Mouse (Mus musculus) neural tube, embryonic 12.5 days (tissue): ENCODE measurements around the gene Hist1h2be. TPM values are rescaled to one million over a fixed set of nuclear protein-coding genes. Genes with fewer than 3 reads are reported as not detected.
"Not testable (repeated sequence)": the region's sequence is repeated elsewhere in the genome, so short reads cannot be mapped to it uniquely, and the experiment has no call there.

Experiments
- ATAC-seq: fragments of 200-750 bp; cut with Nextera tagmentation; 2 replicates; pipeline ENCODE4 v1.8.0; 2017; ENCODE audit warnings: low read depth, mild to moderate bottlenecking, moderate TSS enrichment, moderate library complexity; ENCODE audit not compliant: low FRiP score
- H3K27ac ChIP-seq: fragments of 300-500 bp; sonication (generic); 2 replicates; pipeline ENCODE4 v1.5.1; 2016
- H3K27me3 ChIP-seq: fragments of 300-500 bp; sonication (generic); replicated peaks from 2 replicates; pipeline ENCODE4 v1.6.1; 2016; ENCODE audit warnings: mild to moderate bottlenecking
- H3K36me3 ChIP-seq: fragments of 300-500 bp; sonication (generic); 2 replicates; pipeline ENCODE4 v1.6.1; 2016; ENCODE audit warnings: mild to moderate bottlenecking
- H3K4me1 ChIP-seq: fragments of 300-500 bp; sonication (generic); 2 replicates; pipeline ENCODE4 v1.6.1; 2016
- H3K4me2 ChIP-seq: fragments of 300-500 bp; sonication (generic); replicated peaks from 2 replicates; pipeline ENCODE4 v1.6.1; 2016; ENCODE audit warnings: mild to moderate bottlenecking
- H3K4me3 ChIP-seq: fragments of 300-500 bp; sonication (generic); 2 replicates; pipeline ENCODE4 v1.5.1; 2016
- H3K9ac ChIP-seq: fragments of 300-500 bp; sonication (generic); 2 replicates; pipeline ENCODE4 v1.6.1; 2016; ENCODE audit warnings: mild to moderate bottlenecking
- H3K9me3 ChIP-seq: fragments of 300-500 bp; sonication (generic); 2 replicates; pipeline ENCODE4 v1.6.1; 2016; ENCODE audit warnings: mild to moderate bottlenecking
- whole genome bisulfite sequencing: fragments of 180-500 bp; shearing (Covaris S2); methylation state at CpG from one replicate; pipeline ENCODE4 v1.1.7; 2016; 5-methylcytosine and 5-hydroxymethylcytosine counted together
- microRNA-seq: library from miRNA; unstranded; fragments of <30 nt; microRNA quantifications from one replicate; pipeline ENCODE4, GENCODE M21; 2017
- polyA plus RNA-seq: library from polyadenylated mRNA; unstranded; fragments of >200 nt; fragmentation: Nextera tagmentation; extraction: Ambion mirVana; gene quantifications from 2 replicates; pipeline ENCODE4 v1.2.1, GENCODE M21; 2016

Hist1h2be gene
- polyA plus RNA-seq, 1 experiment from 2014 or later: 1.9 TPM

- Histone ChIP-seq H3K9me3 (no peaks in the 10 kb centered on the region), H3K4me1 (peaks cover 22% of the 10 kb centered on the region), H3K9ac (peak overlapping the region; percentile 62), H3K27ac (no peak overlapping the region), H3K4me2 (peak overlapping the region; percentile 70), H3K4me3 (peak overlapping the region; percentile 31), H3K36me3 (no peaks in the 10 kb centered on the region), H3K27me3 (no peaks in the 10 kb centered on the region)
- 18% methylated on average over 7 of the region's 7 CpGs for WGBS
- no peak for ATAC-seq
These were observed 84.7 kb downstream of the Hist1h2be start for GRCm38 (mm10) chr13:23536076-23536822.

- not testable (repeated sequence) for H3K9me3 ChIP-seq, H3K36me3 ChIP-seq, H3K27me3 ChIP-seq
- peak within 1 kb of the TSS; percentile 70 for H3K4me2 ChIP-seq
- WGBS: under 1% methylated on average over 58 of the region's 62 CpGs
- peak within 1 kb of the TSS; percentile 64 for H3K27ac ChIP-seq
- H3K4me1 ChIP-seq: peaks cover 22% of the 10 kb centered on the region
- ATAC-seq: peak; percentile 86
- peak within 1 kb of the TSS; percentile 62 for H3K9ac ChIP-seq
- H3K4me3 ChIP-seq: peak within 1 kb of the TSS; percentile 46
These were observed 85.5 kb downstream of the Hist1h2be start, which contains the start of gene Hist1h3g for GRCm38 (mm10) chr13:23535137-23536075. Gene Hist1h3g, plus strand, starts transcription at chr13:23535422.

- peak overlapping the region; percentile 64 for H3K27ac ChIP-seq
- H3K9me3 ChIP-seq: no peaks in the 10 kb centered on the region
- no peaks in the 10 kb centered on the region for H3K27me3 ChIP-seq
- H3K4me1 ChIP-seq: peaks cover 22% of the 10 kb centered on the region
- no peaks in the 10 kb centered on the region for H3K36me3 ChIP-seq
- no peak for ATAC-seq
- peak overlapping the region; percentile 70 for H3K4me2 ChIP-seq
- WGBS: under 1% methylated on average over 15 of the region's 15 CpGs
- H3K4me3 ChIP-seq: peak overlapping the region; percentile 46
- peak overlapping the region; percentile 57 for H3K9ac ChIP-seq
These were observed 86.4 kb downstream of the Hist1h2be start for GRCm38 (mm10) chr13:23534368-23535131.

Small RNAs within 50 kb of the gene (microRNA-seq; reads per million reads assigned to microRNA genes)
- gene Gm44297: not detected
- not detected for gene Gm44359
- gene Gm44394: not detected

Other genes with a start within 250 kb of the Hist1h2be start
- 11.4 TPM in 2 replicates for gene Abt1, start 197.3 kb downstream of the Hist1h2be start, polyA plus RNA-seq
- not detected in 2 replicates for gene Btn1a1, start 155.2 kb downstream of the Hist1h2be start, polyA plus RNA-seq
- gene Btn2a2, start 132.3 kb downstream of the Hist1h2be start, polyA plus RNA-seq: 0.23 and 0.31 TPM in 2 replicates
- gene Hist1h4h, start 90.1 kb downstream of the Hist1h2be start, polyA plus RNA-seq: 4.6 and 6.6 TPM in 2 replicates
- 2.7 and 5.6 TPM in 2 replicates for gene Hist1h2af, start 87.2 kb downstream of the Hist1h2be start, polyA plus RNA-seq
- 3.0 and 5.4 TPM in 2 replicates for gene Hist1h3g, start 85.7 kb downstream of the Hist1h2be start, polyA plus RNA-seq
- gene Hist1h2bh, start 77.7 kb downstream of the Hist1h2be start, polyA plus RNA-seq: 0.63 TPM in 2 replicates
- 0.60 and 0.63 TPM in 2 replicates for gene Hist1h3f, start 77.1 kb downstream of the Hist1h2be start, polyA plus RNA-seq
- 0.79 and 1.00 TPM in 2 replicates for gene Hist1h4f, start 69.5 kb downstream of the Hist1h2be start, polyA plus RNA-seq
- 0.30 and 0.37 TPM in 2 replicates for gene Hist1h1d, start 67.9 kb downstream of the Hist1h2be start, polyA plus RNA-seq
- gene Hist1h3e, start 58.8 kb downstream of the Hist1h2be start, polyA plus RNA-seq: 5.1 and 7.4 TPM in 2 replicates
- gene Hist1h2ae, start 49.9 kb downstream of the Hist1h2be start, polyA plus RNA-seq: 52.5 and 96.7 TPM in 2 replicates
- gene Hist1h2bg, start 49.7 kb downstream of the Hist1h2be start, polyA plus RNA-seq: 8.8 and 11.8 TPM in 2 replicates
- 3.4 and 6.6 TPM in 2 replicates for gene Hist1h2bf, start 46.9 kb downstream of the Hist1h2be start, polyA plus RNA-seq
- gene Hist1h2ad, start 46.7 kb downstream of the Hist1h2be start, polyA plus RNA-seq: 0.86 and 2.8 TPM in 2 replicates
- 3.8 and 4.9 TPM in 2 replicates for gene Hist1h3d, start 45.4 kb downstream of the Hist1h2be start, polyA plus RNA-seq
- gene Hist1h4d, start 39.5 kb downstream of the Hist1h2be start, polyA plus RNA-seq: 65.8 and 97.5 TPM in 2 replicates
- gene Hist1h1e, start 1.4 kb upstream of the Hist1h2be start, polyA plus RNA-seq: 12.8 and 20.3 TPM in 2 replicates
- 0.66 and 0.74 TPM in 2 replicates for gene Hist1h2ac, start 62.8 kb upstream of the Hist1h2be start, polyA plus RNA-seq
- 28.0 and 29.4 TPM in 2 replicates for gene Hist1h2bc, start 63.1 kb upstream of the Hist1h2be start, polyA plus RNA-seq
- 0.23 TPM in 1 of 2 replicates, not detected in the other for gene Hist1h1t, start 74.7 kb upstream of the Hist1h2be start, polyA plus RNA-seq
- gene Hist1h4c, start 77.3 kb upstream of the Hist1h2be start, polyA plus RNA-seq: 5.1 and 7.8 TPM in 2 replicates
- gene Hfe, start 89.7 kb upstream of the Hist1h2be start, polyA plus RNA-seq: 3.9 TPM in 2 replicates
- gene Hist1h1c, start 117.7 kb upstream of the Hist1h2be start, polyA plus RNA-seq: 13.3 and 13.6 TPM in 2 replicates
- gene Hist1h3c, start 124.5 kb upstream of the Hist1h2be start, polyA plus RNA-seq: 6.8 and 7.4 TPM in 2 replicates
- gene Hist1h2bb, start 125.6 kb upstream of the Hist1h2be start, polyA plus RNA-seq: 1.3 and 1.7 TPM in 2 replicates
- gene Hist1h2ab, start 130.0 kb upstream of the Hist1h2be start, polyA plus RNA-seq: 28.5 and 44.2 TPM in 2 replicates
- gene Hist1h3b, start 131.1 kb upstream of the Hist1h2be start, polyA plus RNA-seq: 5.8 and 10.0 TPM in 2 replicates
- gene Hist1h4b, start 135.9 kb upstream of the Hist1h2be start, polyA plus RNA-seq: 4.5 and 6.1 TPM in 2 replicates
- 1.0 TPM in 1 of 2 replicates, not detected in the other for gene Hist1h4a, start 140.1 kb upstream of the Hist1h2be start, polyA plus RNA-seq
- 3.5 and 3.6 TPM in 2 replicates for gene Hist1h3a, start 141.3 kb upstream of the Hist1h2be start, polyA plus RNA-seq
- 1.5 and 3.0 TPM in 2 replicates for gene Hist1h1a, start 142.5 kb upstream of the Hist1h2be start, polyA plus RNA-seq
- not detected in 2 replicates for gene Trim38, start 148.8 kb upstream of the Hist1h2be start, polyA plus RNA-seq
- gene Slc17a2, start 185.9 kb upstream of the Hist1h2be start, polyA plus RNA-seq: not detected in 2 replicates
- gene Slc17a3, start 218.3 kb upstream of the Hist1h2be start, polyA plus RNA-seq: 0.18 TPM in 1 of 2 replicates, not detected in the other
- gene Slc17a1, start 246.6 kb upstream of the Hist1h2be start, polyA plus RNA-seq: not detected in 2 replicates